Mouse (Mus musculus) left cerebral cortex, adult 2 months (tissue): ENCODE measurements around the gene Rnf7. TPM values are rescaled to one million over a fixed set of nuclear protein-coding genes. Genes with fewer than 3 reads are reported as not detected.

Experiments
- DNase-seq, 2 experiments: peaks; one replicate each; pipeline ENCODE4 v3.0.0; 2021 to 2022; ENCODE audit warnings: low spot score in 2 of 2, mixed read lengths in 1 of 2; ENCODE audit errors: extremely low spot score in 1 of 2
- H3K27ac ChIP-seq: fragments of 200-600 bp; 2 replicates; pipeline ENCODE4 v1.8.1; 2022
- H3K4me3 ChIP-seq: fragments of 200-600 bp; 2 replicates; pipeline ENCODE4 v1.8.1; 2022
- CTCF ChIP-seq: fragments of 200-600 bp; IDR thresholded peaks from 2 replicates; pipeline ENCODE4 v1.8.1; 2022; ENCODE audit warnings: antibody characterized with exemption, mild to moderate bottlenecking, moderate library complexity
- intact Hi-C: fragments of 180-260 bp; cut with DNase I; formaldehyde crosslinking; loops from one replicate; pipeline ENCODE4 v1.15.1; 2025
- total RNA-seq, 2 experiments: library from RNA; stranded (reverse); gene quantifications; 2 replicates each; pipeline ENCODE4 v1.2.3; 2021

The Rnf7 gene
- total RNA-seq, 2 experiments from 2014 or later: 59.5 to 67.7 TPM

GRCm38 (mm10) chr9:96469556-96470265, 8.8 kb downstream of the Rnf7 start:
- H3K4me3 ChIP-seq: no peak overlapping the region
- intact Hi-C loops: no loop called here
- no peak for DNase-seq
- no peak for TF ChIP-seq CTCF
- no peak overlapping the region for H3K27ac ChIP-seq

- no peak for DNase-seq
- Histone ChIP-seq H3K4me3 (no peak overlapping the region), H3K27ac (peak overlapping the region; percentile 50; the same call in 1 of the 2 replicates)
- intact Hi-C loops: no loop called here
- TF ChIP-seq CTCF: no peak
These were observed 14.8 kb downstream of the Rnf7 start for GRCm38 (mm10) chr9:96463708-96464107.

DNA sequence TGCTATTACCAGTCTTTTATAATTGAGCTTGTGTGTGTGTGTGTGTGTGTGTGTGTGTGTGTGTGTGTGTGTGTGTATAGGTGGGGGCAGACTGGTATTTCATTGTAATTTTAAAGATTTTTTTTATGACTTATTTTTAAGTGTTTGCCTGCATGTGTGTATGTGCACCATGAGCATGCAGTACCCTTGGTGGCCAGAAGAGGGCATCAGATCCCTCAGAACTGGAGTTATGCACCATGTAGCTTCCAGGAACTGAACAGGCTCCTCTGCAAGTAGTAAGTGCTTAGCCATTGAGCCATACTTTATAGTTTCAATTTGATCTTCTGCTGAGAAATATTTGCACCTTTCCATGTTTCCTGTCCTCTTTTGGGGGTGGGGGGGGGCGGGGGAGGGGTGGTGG, 16.9 kb downstream of the Rnf7 start:
- TF ChIP-seq CTCF: peak; percentile 19; the same call in 1 of the 2 replicates
- DNase-seq: no peak
- intact Hi-C loops: no loop called here

DNA sequence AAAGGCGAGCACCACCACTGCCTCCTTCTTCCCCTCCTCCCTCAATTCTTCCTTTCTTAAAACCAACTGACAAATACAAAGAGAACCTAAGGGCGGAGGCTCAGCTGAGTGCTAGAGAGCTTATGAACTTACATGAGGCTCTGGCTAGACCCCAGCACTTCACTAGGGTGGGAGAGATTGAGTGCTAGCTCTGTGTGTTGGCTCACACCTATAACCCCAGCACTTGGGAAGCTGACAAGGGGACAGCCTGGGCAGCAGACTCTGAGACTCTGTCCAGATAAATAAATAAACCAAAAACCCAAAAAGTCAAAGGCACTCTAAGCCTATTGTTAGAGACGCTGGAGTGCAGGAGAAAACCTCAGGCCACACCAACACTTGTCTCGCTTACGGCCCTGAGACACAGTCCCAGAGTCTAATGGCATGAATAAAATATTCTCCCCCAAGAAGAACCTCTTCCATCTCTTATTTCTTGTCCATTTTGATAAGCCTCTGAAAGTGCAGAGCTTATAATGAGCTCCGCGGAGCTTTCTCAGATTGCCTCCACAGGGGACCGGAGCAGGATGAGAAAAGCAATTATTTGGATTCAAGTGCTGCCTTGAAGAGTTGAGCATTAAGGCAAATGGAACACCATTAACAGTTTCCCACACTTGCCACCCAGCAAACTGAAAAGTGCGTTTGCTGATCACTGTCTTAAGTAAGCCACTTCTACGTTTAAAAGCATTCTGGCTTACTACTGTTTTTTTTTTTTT, 18.2 kb downstream of the Rnf7 start:
- TF ChIP-seq CTCF: no peak
- intact Hi-C loops: no loop called here
- Histone ChIP-seq H3K27ac (no peak overlapping the region), H3K4me3 (no peak overlapping the region)
- no peak for DNase-seq

More for the DNA sequence above, 16.9 kb downstream of the Rnf7 start:
- Histone ChIP-seq H3K4me3 (no peak overlapping the region), H3K27ac (no peak overlapping the region)

- Histone ChIP-seq H3K27ac (no peak overlapping the region), H3K4me3 (no peak overlapping the region)
- DNase-seq: no peak
- intact Hi-C loops: no loop called here
- TF ChIP-seq CTCF: no peak
These were observed 22.9 kb downstream of the Rnf7 start for GRCm38 (mm10) chr9:96455618-96456017.

DNA sequence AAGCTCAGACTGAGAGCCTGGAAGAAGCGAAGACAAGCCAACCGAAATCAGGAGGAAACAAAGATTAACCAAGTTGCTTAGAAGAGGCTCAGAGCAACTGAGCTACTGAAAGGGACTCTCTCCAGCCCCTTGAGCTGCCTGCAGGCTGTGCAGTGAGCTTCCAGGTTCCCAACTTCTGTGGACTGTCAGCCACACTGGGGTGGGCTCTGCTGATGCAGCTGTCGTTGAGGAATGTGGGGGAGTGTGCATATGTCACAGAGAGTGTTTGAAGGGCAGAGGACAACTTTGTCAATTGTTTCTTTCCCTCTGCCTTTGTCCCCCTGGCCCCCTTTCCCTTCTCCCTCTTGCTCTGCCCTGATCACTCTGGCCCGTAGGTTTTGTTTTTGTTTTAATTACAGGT, 25.5 kb downstream of the Rnf7 start:
- intact Hi-C loops: no loop called here
- no peak for TF ChIP-seq CTCF
- H3K4me3 ChIP-seq: no peak overlapping the region
- no peak for DNase-seq
- H3K27ac ChIP-seq: no peak overlapping the region

DNA sequence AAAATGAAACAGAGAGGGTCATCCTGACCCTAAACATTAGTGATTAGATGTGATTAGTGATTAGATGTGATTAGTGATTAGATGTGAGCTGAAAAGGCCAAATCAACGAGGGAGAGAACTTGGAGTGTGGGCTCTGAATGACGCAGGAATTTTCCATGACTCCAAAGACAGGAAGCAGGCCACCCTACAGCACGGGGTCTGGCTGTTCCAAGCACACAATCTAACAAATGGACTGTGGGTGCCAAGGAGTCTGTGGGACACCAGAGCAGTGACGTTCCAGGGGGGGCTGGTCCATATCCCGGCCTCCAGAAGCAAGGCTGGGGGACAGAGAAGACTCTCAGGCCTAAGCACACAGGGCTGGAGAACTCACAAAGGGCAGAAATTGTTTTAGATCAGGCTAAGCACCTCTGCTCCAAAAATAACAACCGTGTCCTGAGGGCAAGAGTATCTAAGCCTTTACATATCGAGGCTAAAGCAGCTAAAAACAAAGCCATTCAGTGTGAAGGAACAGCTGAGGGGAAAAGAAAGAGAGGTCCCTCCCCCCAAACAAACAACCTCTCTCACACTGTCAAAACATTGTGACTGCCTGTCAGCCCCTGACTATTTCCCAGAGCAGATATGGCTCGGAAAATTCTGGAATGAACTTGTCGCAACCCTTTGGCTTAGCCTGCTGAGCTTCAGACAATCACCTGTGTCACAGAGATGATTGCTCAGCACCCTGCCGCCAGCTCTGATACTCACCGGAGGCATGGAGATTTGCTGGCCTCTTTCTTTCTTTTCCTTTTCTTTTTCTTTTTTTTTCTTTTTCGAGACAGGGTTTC, 27.4 kb downstream of the Rnf7 start:
- no peak overlapping the region for H3K4me3 ChIP-seq
- DNase-seq: no peak
- intact Hi-C loops: no loop called here
- TF ChIP-seq CTCF: no peak
- H3K27ac ChIP-seq: no peak overlapping the region

GRCm38 (mm10) chr9:96449514-96449913, 29.0 kb downstream of the Rnf7 start:
- intact Hi-C loops: no loop called here
- H3K27ac ChIP-seq: no peak overlapping the region
- H3K4me3 ChIP-seq: no peak overlapping the region
- no peak for DNase-seq
- TF ChIP-seq CTCF: no peak

DNA sequence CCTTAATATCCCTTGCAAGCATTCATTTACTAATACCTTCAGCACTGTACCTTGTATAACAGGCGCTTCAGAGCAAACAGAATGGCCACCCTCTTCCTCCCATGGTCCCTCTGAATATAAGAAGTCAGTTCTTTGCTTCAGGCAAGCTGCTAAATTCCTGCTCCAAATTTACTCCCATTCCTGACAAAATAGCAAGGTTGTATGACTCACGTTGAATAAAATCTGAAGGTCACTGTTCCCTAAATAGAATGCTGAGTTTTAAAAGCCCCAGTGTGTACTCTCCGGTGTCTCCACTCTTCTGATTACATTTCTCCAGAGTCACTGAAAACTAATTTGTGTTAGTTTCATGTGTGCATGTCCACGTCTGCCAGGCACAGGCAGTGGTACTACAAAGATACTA, 33.1 kb downstream of the Rnf7 start:
- DNase-seq: no peak
- no peak for TF ChIP-seq CTCF
- Histone ChIP-seq H3K27ac (no peak overlapping the region), H3K4me3 (no peak overlapping the region)
- intact Hi-C loops: no loop called here

GRCm38 (mm10) chr9:96442081-96442480, 36.4 kb downstream of the Rnf7 start:
- no peak for TF ChIP-seq CTCF
- intact Hi-C loops: no loop called here
- Histone ChIP-seq H3K4me3 (no peak overlapping the region), H3K27ac (no peak overlapping the region)
- no peak for DNase-seq

GRCm38 (mm10) chr9:96438334-96438871, 40.1 kb downstream of the Rnf7 start:
- H3K4me3 ChIP-seq: peak overlapping the region; percentile 47
- no peak for DNase-seq
- intact Hi-C loops: loop anchor here (2.0 to 5.0 kb wide), 2 partner anchors 38 to 76 kb away; partner anchors contain the start of gene Atp1b3
- TF ChIP-seq CTCF: no peak
- H3K27ac ChIP-seq: peak overlapping the region; percentile 78
